Mouse (Mus musculus) MEL (cell line): ENCODE data around the gene Nkap. TPM values are rescaled to one million over a fixed set of nuclear protein-coding genes. Genes with fewer than 3 reads are reported as not detected.
A peak's percentile ranks its signal among the peaks of the same experiment; 100 is the strongest.

Experiments used
- DNase-seq: peaks from one replicate; pipeline ENCODE4 v3.0.0; 2011; ENCODE audit warnings: low read depth, low spot score
- H3K27ac ChIP-seq: 2 replicates; pipeline ENCODE4 v1.5.1; 2012; ENCODE audit warnings: low read depth, mild to moderate bottlenecking, control low read depth, low read length, moderate library complexity; ENCODE audit not compliant: control insufficient read depth
- H3K27me3 ChIP-seq, 2 experiments: fragments of 150-350 bp in 1 of 2; sonication (generic) in 1 of 2; 2 replicates each; pipeline ENCODE4 v1.6.1; 2012; ENCODE audit warnings: low read length in 2 of 2, mild to moderate bottlenecking in 2 of 2, improper control_type of control experiment in 1 of 2, moderate library complexity in 1 of 2; ENCODE audit not compliant: insufficient read depth in 2 of 2, control insufficient read depth in 1 of 2
- H3K36me3 ChIP-seq, 2 experiments: 2 replicates each; pipeline ENCODE4 v1.6.1; 2012 to 2014; ENCODE audit warnings: low read length in 2 of 2, improper control_type of control experiment in 1 of 2, inconsistent platforms in 1 of 2, mild to moderate bottlenecking in 1 of 2; ENCODE audit not compliant: insufficient read depth in 2 of 2, control insufficient read depth in 1 of 2
- H3K4me1 ChIP-seq, 2 experiments: fragments of 150-350 bp in 1 of 2; sonication (generic) in 1 of 2; 2 replicates each; pipeline ENCODE4 v1.6.1; 2012; ENCODE audit warnings: low read length in 2 of 2, improper control_type of control experiment in 1 of 2, mild to moderate bottlenecking in 1 of 2; ENCODE audit not compliant: insufficient read depth in 2 of 2, control insufficient read depth in 1 of 2
- H3K4me3 ChIP-seq, 2 experiments: fragments of 150-350 bp in 1 of 2; sonication (generic) in 1 of 2; 2 replicates each; pipeline ENCODE4 v1.5.1; 2012; ENCODE audit warnings: low read depth in 2 of 2, low read length in 2 of 2, mild to moderate bottlenecking in 2 of 2, moderate library complexity in 2 of 2, control low read depth in 1 of 2, improper control_type of control experiment in 1 of 2; ENCODE audit not compliant: control insufficient read depth in 1 of 2, insufficient read depth in 1 of 2
- H3K79me2 ChIP-seq: 2 replicates; pipeline ENCODE4 v1.6.1; 2012; ENCODE audit warnings: mild to moderate bottlenecking, low read length, moderate library complexity; ENCODE audit not compliant: control insufficient read depth, poor library complexity, insufficient read depth
- H3K9ac ChIP-seq: 2 replicates; pipeline ENCODE4 v1.6.1; 2012; ENCODE audit warnings: low read depth, mild to moderate bottlenecking, control low read depth, low read length, moderate library complexity; ENCODE audit not compliant: control insufficient read depth, poor library complexity, severe bottlenecking
- H3K9me3 ChIP-seq: fragments of 150-350 bp; sonication (generic); replicated peaks from 2 replicates; pipeline ENCODE4 v1.6.1; 2012; ENCODE audit warnings: mild to moderate bottlenecking, low read length, improper control_type of control experiment, moderate library complexity; ENCODE audit not compliant: insufficient read depth
- BHLHE40 ChIP-seq: IDR thresholded peaks from 2 replicates; pipeline ENCODE4 v1.6.1; 2012; ENCODE audit warnings: low read depth, mild to moderate bottlenecking, inconsistent platforms, low read length, improper control_type of control experiment, borderline replicate concordance
- CHD2 ChIP-seq: IDR thresholded peaks from 2 replicates; pipeline ENCODE4 v1.6.1; 2011; ENCODE audit warnings: low read length, improper control_type of control experiment
- E2F4 ChIP-seq: IDR thresholded peaks from 2 replicates; pipeline ENCODE4 v1.6.1; 2011; ENCODE audit warnings: low read depth, low read length, improper control_type of control experiment, borderline replicate concordance
- ELF1 ChIP-seq: IDR thresholded peaks from 2 replicates; pipeline ENCODE4 v1.6.1; 2014; ENCODE audit warnings: low read depth, mild to moderate bottlenecking, inconsistent platforms, low read length, improper control_type of control experiment, moderate library complexity
- EP300 ChIP-seq, 2 experiments: IDR thresholded peaks; 2 replicates each; pipeline ENCODE4 v1.6.1; 2011; ENCODE audit warnings: improper control_type of control experiment in 2 of 2, low read length in 2 of 2, low read depth in 1 of 2, mild to moderate bottlenecking in 1 of 2
- ETS1 ChIP-seq: IDR thresholded peaks from 2 replicates; pipeline ENCODE4 v1.6.1; 2012; ENCODE audit warnings: low read depth, mild to moderate bottlenecking, inconsistent platforms, low read length, improper control_type of control experiment, moderate library complexity
- GABPA ChIP-seq: IDR thresholded peaks from 2 replicates; pipeline ENCODE4 v1.6.1; 2012; ENCODE audit warnings: low read depth, mild to moderate bottlenecking, inconsistent platforms, low read length, improper control_type of control experiment, moderate library complexity
- GATA1 ChIP-seq: IDR thresholded peaks from 2 replicates; pipeline ENCODE4 v1.6.1; 2011; ENCODE audit warnings: low read depth, low read length, improper control_type of control experiment
- HCFC1 ChIP-seq: IDR thresholded peaks from 2 replicates; pipeline ENCODE4 v1.6.1; 2012; ENCODE audit warnings: low read depth, mild to moderate bottlenecking, inconsistent platforms, low read length, improper control_type of control experiment, moderate library complexity
- MAX ChIP-seq: IDR thresholded peaks from 2 replicates; pipeline ENCODE4 v1.6.1; 2011; ENCODE audit warnings: low read length, improper control_type of control experiment
- MXI1 ChIP-seq: IDR thresholded peaks from 2 replicates; pipeline ENCODE4 v1.6.1; 2011; ENCODE audit warnings: mild to moderate bottlenecking, low read depth, low read length, improper control_type of control experiment
- MYB ChIP-seq: IDR thresholded peaks from 2 replicates; pipeline ENCODE4 v1.6.1; 2011; ENCODE audit warnings: mild to moderate bottlenecking, low read depth, low read length, improper control_type of control experiment
- MYC ChIP-seq: IDR thresholded peaks from 2 replicates; pipeline ENCODE4 v1.6.1; 2011; ENCODE audit warnings: low read depth, mild to moderate bottlenecking, low read length, improper control_type of control experiment, moderate library complexity
- NELFE ChIP-seq: IDR thresholded peaks from 2 replicates; pipeline ENCODE4 v1.6.1; 2011; ENCODE audit warnings: low read depth, low read length, improper control_type of control experiment
- POLR2AphosphoS2 ChIP-seq: IDR thresholded peaks from 2 replicates; pipeline ENCODE4 v1.6.1; 2011; ENCODE audit warnings: low read length, improper control_type of control experiment
- POLR2AphosphoS5 ChIP-seq: IDR thresholded peaks from 2 replicates; pipeline ENCODE4 v1.6.1; 2012; ENCODE audit warnings: low read depth, borderline replicate concordance, mild to moderate bottlenecking, inconsistent platforms, low read length, moderate library complexity, mixed read lengths
- RAD21 ChIP-seq: IDR thresholded peaks from 2 replicates; pipeline ENCODE4 v1.6.1; 2011; ENCODE audit warnings: mild to moderate bottlenecking, low read depth, low read length, improper control_type of control experiment
- RCOR1 ChIP-seq: IDR thresholded peaks from 2 replicates; pipeline ENCODE4 v1.6.1; 2012; ENCODE audit warnings: low read depth, mild to moderate bottlenecking, inconsistent platforms, low read length, improper control_type of control experiment
- SMC3 ChIP-seq: IDR thresholded peaks from 2 replicates; pipeline ENCODE4 v1.6.1; 2011; ENCODE audit warnings: low read depth, low read length, improper control_type of control experiment
- TAL1 ChIP-seq: IDR thresholded peaks from 2 replicates; pipeline ENCODE4 v1.6.1; 2012; ENCODE audit warnings: mild to moderate bottlenecking, inconsistent platforms, low read length, moderate library complexity, mixed read lengths
- ZMIZ1 ChIP-seq: IDR thresholded peaks from 2 replicates; pipeline ENCODE4 v1.6.1; 2012; ENCODE audit warnings: low read depth, mild to moderate bottlenecking, inconsistent platforms, low read length, improper control_type of control experiment, moderate library complexity
- ZNF384 ChIP-seq: IDR thresholded peaks from 2 replicates; pipeline ENCODE4 v1.6.1; 2012; ENCODE audit warnings: low read depth, mild to moderate bottlenecking, inconsistent platforms, low read length, improper control_type of control experiment
- polyA plus RNA-seq, 2 experiments: library from polyadenylated mRNA; stranded (reverse) in 1 of 2; unstranded in 1 of 2; fragments of >175 nt in 1 of 2; fragments of >200 nt in 1 of 2; gene quantifications; 2 replicates each; pipeline versions ENCODE4 v1.2.1 to v1.2.4; 2012; ENCODE audit warnings: low replicate concordance in 2 of 2, low read depth in 1 of 2; ENCODE audit not compliant: insufficient read length in 2 of 2, insufficient read depth in 1 of 2, missing spikeins in 1 of 2
- total RNA-seq: library from RNA; depleted of rRNA; stranded (reverse); fragments of 300-350 nt; gene quantifications from 2 replicates; pipeline ENCODE4 v1.2.3, GENCODE M21; 2012

Gene Nkap
- total and polyA plus RNA-seq, 3 experiments = 10.5 to 14.5 TPM; not detected in 1

- Histone ChIP-seq H3K27me3 (no peaks in the 10 kb centered on the region), H3K36me3 (peaks cover 6 to 9% of the 10 kb centered on the region in 2 experiments; a peak in 3 of 4 replicates), H3K9me3 (no peaks in the 10 kb centered on the region), H3K79me2 (peaks cover 24% of the 10 kb centered on the region), H3K4me3 (no peak overlapping the region), H3K9ac (no peak overlapping the region), H3K4me1 (peaks cover 0 to under 1% of the 10 kb centered on the region in 2 experiments; a peak in 2 of 4 replicates), H3K27ac (no peak overlapping the region)
- peak; percentile 28 for DNase-seq
- TF ChIP-seq HCFC1 (no peak), NELFE (no peak), CHD2 (no peak), E2F4 (no peak), RCOR1 (no peak), EP300 (IDR thresholded peaks at IDR 0.05; ENCODE audit: low read depth in 1 of 2, low read length in 2 of 2) (no peak), MXI1 (no peak), ETS1 (no peak), MYC (no peak), POLR2AphosphoS5 (no peak), ZNF384 (no peak), SMC3 (no peak), GATA1 (no peak), BHLHE40 (no peak), MYB (no peak), ELF1 (no peak), GABPA (no peak), TAL1 (no peak)
Measured at GRCm38 (mm10) chrX:37081194-37081593, 45.4 kb upstream of the Nkap start.

GRCm38 (mm10) chrX:37084318-37084926 is 42.2 kb upstream of the Nkap start:
- H3K9me3 ChIP-seq = no peaks in the 10 kb centered on the region
- H3K27ac ChIP-seq = peak overlapping the region; percentile 95
- peaks cover 3 to 5% of the 10 kb centered on the region in 2 experiments; a peak in 2 of 4 replicates for H3K4me1 ChIP-seq
- H3K9ac ChIP-seq = peak overlapping the region; percentile 91
- TF ChIP-seq ZMIZ1 (0 out of 2 replicates have a peak, but pooled peaks have one; percentile 3), POLR2AphosphoS2 (peak; percentile 63; the same call in 1 of the 2 replicates), TAL1 (0 out of 2 replicates have a peak, but pooled peaks have one; percentile 9), ETS1 (no peak), RAD21 (no peak), MAX (no peak)
- peak overlapping the region; percentile 72 to 77 for H3K4me3 ChIP-seq
- DNase-seq = peak; percentile 51
- H3K27me3 ChIP-seq = no peaks in the 10 kb centered on the region
- peaks cover 24% of the 10 kb centered on the region for H3K79me2 ChIP-seq
- peaks cover 6 to 11% of the 10 kb centered on the region in 2 experiments; a peak in 3 of 4 replicates for H3K36me3 ChIP-seq
